Mouse (Mus musculus) heart, embryonic 14.5 days (tissue): ENCODE measurements around the gene Ccdc149. TPM values are rescaled to one million over a fixed set of nuclear protein-coding genes. Genes with fewer than 3 reads are reported as not detected.

Experiments used
- ATAC-seq: fragments of 200-750 bp; cut with Nextera tagmentation; 2 replicates; pipeline ENCODE4 v1.8.0; 2017; ENCODE audit warnings: low read depth, moderate TSS enrichment; ENCODE audit not compliant: insufficient number of reproducible peaks, insufficient read depth, low FRiP score
- H3K27ac ChIP-seq, 2 experiments: fragments of 200-500 bp in 1 of 2; fragments of 300-500 bp in 1 of 2; sonication (generic) in 1 of 2; replicated peaks in 1 of 2; 2 replicates each; pipeline ENCODE4 v1.5.1; 2012 to 2014; ENCODE audit warnings: low read depth in 2 of 2, low read length in 2 of 2, control low read depth in 1 of 2, mild to moderate bottlenecking in 1 of 2, mixed read lengths in 1 of 2; ENCODE audit not compliant: control insufficient read depth in 1 of 2, insufficient read depth in 1 of 2
- H3K27me3 ChIP-seq: fragments of 300-500 bp; sonication (generic); 2 replicates; pipeline ENCODE4 v1.6.1; 2014; ENCODE audit warnings: mild to moderate bottlenecking, low read length, control low read depth; ENCODE audit not compliant: control insufficient read depth, insufficient read depth
- H3K36me3 ChIP-seq: fragments of 300-500 bp; sonication (generic); 2 replicates; pipeline ENCODE4 v1.6.1; 2014; ENCODE audit warnings: mild to moderate bottlenecking, control low read depth, low read length, mixed read lengths; ENCODE audit not compliant: control insufficient read depth, insufficient read depth
- H3K4me1 ChIP-seq, 2 experiments: fragments of 200-500 bp in 1 of 2; fragments of 300-500 bp in 1 of 2; sonication (generic) in 1 of 2; 2 replicates each; pipeline ENCODE4 v1.6.1; 2012 to 2014; ENCODE audit warnings: low read length in 2 of 2, control low read depth in 1 of 2, mixed read lengths in 1 of 2; ENCODE audit not compliant: control insufficient read depth in 2 of 2, insufficient read depth in 2 of 2
- H3K4me2 ChIP-seq: fragments of 300-500 bp; sonication (generic); 2 replicates; pipeline ENCODE4 v1.6.1; 2014; ENCODE audit warnings: mild to moderate bottlenecking, low read length
- H3K4me3 ChIP-seq, 2 experiments: fragments of 200-500 bp in 1 of 2; fragments of 300-500 bp in 1 of 2; sonication (generic) in 1 of 2; 2 replicates each; pipeline ENCODE4 v1.5.1; 2012 to 2014; ENCODE audit warnings: low read length in 2 of 2, mild to moderate bottlenecking in 2 of 2, control low read depth in 1 of 2, low read depth in 1 of 2, moderate library complexity in 1 of 2; ENCODE audit not compliant: control insufficient read depth in 1 of 2, insufficient read depth in 1 of 2
- H3K9ac ChIP-seq: fragments of 300-500 bp; sonication (generic); 2 replicates; pipeline ENCODE4 v1.6.1; 2014; ENCODE audit warnings: mild to moderate bottlenecking, low read length
- H3K9me3 ChIP-seq: fragments of 300-500 bp; sonication (generic); 2 replicates; pipeline ENCODE4 v1.6.1; 2016; ENCODE audit warnings: low read length, control low read depth; ENCODE audit not compliant: control insufficient read depth
- WGBS: fragments of 180-500 bp; shearing (Covaris S2); extraction: QIAGEN DNeasy Blood & Tissue Kit; methylation state at CpG from one replicate; pipeline ENCODE4 v1.1.7; 2014; 5-methylcytosine and 5-hydroxymethylcytosine counted together
- polyA plus RNA-seq: library from polyadenylated mRNA; unstranded; fragments of >200 nt; fragmentation: Nextera tagmentation; extraction: Ambion mirVana; gene quantifications from 2 replicates; pipeline ENCODE4 v1.2.1, GENCODE M21; 2014

Gene Ccdc149
- polyA plus RNA-seq, 1 experiment from 2014 or later, result 2.4 TPM

DNA sequence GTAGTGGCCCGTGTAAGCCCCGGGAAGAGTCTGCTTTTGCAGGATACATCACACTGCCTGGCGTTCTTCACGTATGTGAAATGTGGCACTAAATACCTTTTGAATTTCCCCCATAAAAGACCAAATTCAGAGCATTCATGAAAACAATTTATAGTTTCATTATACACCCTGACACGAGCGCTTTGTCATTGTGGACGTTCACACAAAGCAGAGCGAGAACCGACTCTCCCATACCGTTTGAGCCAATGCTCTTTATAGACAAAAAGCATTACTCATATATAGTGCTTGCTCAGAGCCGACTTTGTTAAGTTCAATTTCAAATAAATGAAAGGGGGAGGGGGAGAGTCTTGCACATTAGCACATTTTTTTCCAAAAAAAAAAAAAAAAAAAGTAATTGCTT lies 31.0 kb downstream of the Ccdc149 start:
- no peaks in the 10 kb centered on the region for H3K27me3 ChIP-seq
- H3K36me3 ChIP-seq, result no peaks in the 10 kb centered on the region
- ATAC-seq, result no peak
- H3K4me1 ChIP-seq, result no peaks in the 10 kb centered on the region
- WGBS, result 89% methylated on average over 11 of the region's 11 CpGs
- no peak overlapping the region for H3K4me2 ChIP-seq
- H3K4me3 ChIP-seq, result no peak overlapping the region
- H3K9me3 ChIP-seq, result peaks cover 3% of the 10 kb centered on the region; the same call in 1 of the 2 replicates
- no peak overlapping the region for H3K27ac ChIP-seq
- no peak overlapping the region for H3K9ac ChIP-seq

DNA sequence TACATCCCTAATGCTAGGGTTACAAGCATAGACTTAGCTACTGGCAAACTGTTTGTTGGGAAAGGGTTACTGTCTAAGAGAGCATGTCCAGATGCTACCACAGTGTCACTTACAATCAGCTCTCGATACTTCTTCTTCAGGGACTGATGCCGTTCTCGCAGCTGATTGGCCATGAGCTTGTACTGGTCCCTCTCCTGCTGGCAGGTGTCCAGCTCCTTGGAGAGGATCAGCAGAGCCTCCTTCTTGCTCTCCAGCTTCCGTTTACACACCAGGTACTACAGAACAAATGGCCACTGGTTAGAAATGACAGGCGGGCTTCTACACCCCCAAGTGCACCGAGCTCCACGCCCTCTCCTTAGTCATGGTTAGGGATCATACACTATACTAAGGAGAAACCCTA lies 32.4 kb downstream of the Ccdc149 start:
- Histone ChIP-seq H3K36me3 (no peaks in the 10 kb centered on the region), H3K27ac (no peak overlapping the region), H3K4me2 (no peak overlapping the region), H3K4me1 (no peaks in the 10 kb centered on the region), H3K4me3 (no peak overlapping the region), H3K9ac (no peak overlapping the region), H3K9me3 (peaks cover 3% of the 10 kb centered on the region; the same call in 1 of the 2 replicates), H3K27me3 (no peaks in the 10 kb centered on the region)
- ATAC-seq, result no peak
- 70% methylated on average over 7 of the region's 7 CpGs for WGBS

DNA sequence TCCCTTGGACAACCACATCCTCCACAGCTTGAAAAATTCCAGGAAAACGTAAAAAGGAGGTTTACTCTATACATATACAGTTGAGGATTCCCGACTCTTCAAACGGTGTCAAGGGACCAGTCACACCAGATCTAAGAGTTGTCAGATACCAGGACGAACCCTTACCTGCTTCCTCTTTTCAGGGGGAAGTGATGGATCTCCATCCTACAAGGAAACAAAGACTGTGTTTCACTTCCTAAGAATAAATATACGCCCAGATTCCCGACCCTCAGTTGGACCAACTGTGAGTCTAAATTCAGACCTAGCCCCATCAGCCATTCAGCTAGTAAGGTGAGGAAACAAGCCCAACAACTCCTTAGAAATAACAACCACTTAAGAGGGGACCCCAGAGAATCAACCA lies 35.8 kb downstream of the Ccdc149 start:
- Histone ChIP-seq H3K4me3 (no peak overlapping the region), H3K36me3 (no peaks in the 10 kb centered on the region), H3K9ac (no peak overlapping the region), H3K27me3 (no peaks in the 10 kb centered on the region), H3K27ac (no peak overlapping the region), H3K4me2 (no peak overlapping the region), H3K9me3 (no peaks in the 10 kb centered on the region), H3K4me1 (no peaks in the 10 kb centered on the region)
- ATAC-seq, result no peak
- 76% methylated on average over 6 of the region's 6 CpGs for WGBS

DNA sequence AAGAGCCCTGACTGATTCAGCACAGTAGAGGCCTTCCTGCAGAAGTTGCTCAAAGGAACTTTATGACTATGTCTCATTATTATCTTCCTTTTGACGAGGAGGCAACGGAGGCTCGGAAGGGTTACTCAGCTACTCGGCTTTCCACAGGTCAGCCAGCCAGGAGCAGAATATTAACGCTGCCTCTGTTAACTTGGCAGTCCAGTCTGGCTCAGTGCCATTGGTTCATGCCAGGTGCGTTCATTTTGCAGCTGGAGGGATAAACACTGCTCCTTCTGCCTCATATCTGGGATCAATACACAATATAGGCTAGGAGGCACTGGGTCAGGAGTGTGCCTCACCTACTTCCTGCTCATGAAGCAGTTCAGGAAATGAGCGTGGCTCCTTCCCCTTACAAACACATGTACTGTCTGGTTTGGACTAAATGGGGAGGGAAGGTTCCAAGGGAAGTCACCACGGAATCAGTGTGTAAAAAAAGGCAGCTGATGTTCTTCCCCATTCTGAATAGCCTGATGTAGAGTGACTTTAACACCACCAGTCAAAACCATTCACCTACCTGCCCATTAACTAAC lies 40.0 kb downstream of the Ccdc149 start:
- H3K9me3 ChIP-seq, result no peaks in the 10 kb centered on the region
- H3K4me2 ChIP-seq, result no peak overlapping the region
- H3K36me3 ChIP-seq, result no peaks in the 10 kb centered on the region
- WGBS, result 57% methylated on average over 8 of the region's 8 CpGs
- no peaks in the 10 kb centered on the region for H3K4me1 ChIP-seq
- H3K27me3 ChIP-seq, result no peaks in the 10 kb centered on the region
- no peak for ATAC-seq
- H3K27ac ChIP-seq, result no peak overlapping the region
- H3K9ac ChIP-seq, result no peak overlapping the region
- H3K4me3 ChIP-seq, result no peak overlapping the region

DNA sequence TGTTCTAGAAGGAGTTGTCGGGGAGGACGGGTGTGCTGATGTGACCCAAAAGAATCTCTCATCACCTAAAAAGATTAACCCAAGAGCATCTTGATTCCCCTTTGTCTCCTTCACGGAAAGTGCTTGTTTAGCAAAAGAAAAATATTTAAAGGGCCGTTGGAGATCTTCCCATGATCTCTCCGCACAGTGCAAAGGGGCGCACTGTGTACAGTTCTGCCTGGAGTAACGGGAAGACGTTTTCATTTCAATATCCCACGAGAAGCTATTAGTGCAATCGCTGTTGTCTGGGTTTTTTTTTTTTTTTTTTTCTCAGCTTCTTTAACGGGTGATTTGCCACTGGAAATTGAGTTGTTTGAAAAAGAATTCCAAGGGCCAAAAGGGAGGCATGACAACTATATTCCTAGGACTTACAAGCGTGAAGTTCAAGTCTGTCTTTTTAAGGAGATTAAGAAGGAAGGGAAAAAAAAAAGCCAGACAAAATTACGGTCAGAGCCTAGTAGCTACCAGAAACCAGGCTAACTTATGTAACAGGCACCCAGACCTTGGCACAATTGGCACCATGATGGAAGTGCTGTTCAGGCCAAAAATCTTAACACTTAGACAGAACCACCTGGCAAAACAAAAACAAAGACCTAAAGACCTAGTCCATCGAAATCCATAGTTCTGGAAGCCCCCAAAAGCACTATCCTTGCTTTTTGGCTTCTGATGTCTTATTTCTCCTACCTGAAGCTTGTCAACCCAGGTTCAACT lies 41.4 kb downstream of the Ccdc149 start:
- Histone ChIP-seq H3K27me3 (no peaks in the 10 kb centered on the region), H3K9me3 (no peaks in the 10 kb centered on the region), H3K4me2 (no peak overlapping the region), H3K9ac (no peak overlapping the region), H3K27ac (no peak overlapping the region), H3K36me3 (no peaks in the 10 kb centered on the region), H3K4me1 (no peaks in the 10 kb centered on the region), H3K4me3 (no peak overlapping the region)
- no peak for ATAC-seq
- 69% methylated on average over 14 of the region's 14 CpGs for WGBS

DNA sequence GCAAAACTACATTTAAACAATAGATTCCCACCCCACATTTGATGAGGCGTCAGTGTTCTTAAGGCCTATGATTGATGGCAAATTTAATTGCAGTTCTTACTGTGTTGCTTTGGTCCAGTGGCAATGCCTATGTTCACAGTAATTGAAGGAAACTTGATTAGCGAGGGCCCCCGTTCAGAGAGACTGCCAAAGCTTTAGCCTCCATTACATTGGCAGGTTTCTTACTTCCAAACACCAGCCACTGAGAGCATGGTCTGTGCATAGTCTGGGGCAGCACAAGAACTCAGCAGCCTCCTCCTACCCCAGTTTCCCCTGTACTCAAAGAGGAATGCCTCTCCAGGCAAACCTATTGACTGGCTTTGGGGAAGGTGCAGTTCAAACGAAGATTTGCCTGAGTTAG lies 42.7 kb downstream of the Ccdc149 start:
- 58% methylated on average over 4 of the region's 4 CpGs for WGBS
- Histone ChIP-seq H3K4me3 (no peak overlapping the region), H3K4me2 (no peak overlapping the region), H3K4me1 (no peaks in the 10 kb centered on the region), H3K27ac (no peak overlapping the region), H3K36me3 (no peaks in the 10 kb centered on the region), H3K27me3 (no peaks in the 10 kb centered on the region), H3K9me3 (no peaks in the 10 kb centered on the region), H3K9ac (no peak overlapping the region)
- ATAC-seq, result no peak

DNA sequence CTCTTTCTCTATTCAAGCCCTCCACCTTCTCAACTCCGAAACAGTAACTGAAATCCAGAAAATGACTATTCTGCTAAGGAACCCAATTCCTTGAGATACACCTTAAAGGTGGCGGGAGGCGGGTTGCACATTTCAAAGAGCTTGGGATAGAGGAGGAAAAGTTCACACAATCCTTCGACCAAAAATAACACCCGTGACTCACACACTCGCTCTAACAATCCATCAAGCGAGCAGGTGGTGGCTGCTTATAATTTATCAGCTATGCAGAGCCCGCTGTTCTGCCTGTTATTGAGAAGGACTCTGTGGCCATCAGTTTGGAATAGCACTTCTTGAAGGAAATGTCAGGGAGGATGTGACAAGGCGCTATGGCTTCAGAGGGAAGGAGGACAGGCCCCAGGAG lies 45.5 kb downstream of the Ccdc149 start:
- no peaks in the 10 kb centered on the region for H3K27me3 ChIP-seq
- H3K27ac ChIP-seq, result no peak overlapping the region
- H3K4me2 ChIP-seq, result no peak overlapping the region
- WGBS, result 76% methylated on average over 9 of the region's 9 CpGs
- no peak overlapping the region for H3K4me3 ChIP-seq
- no peaks in the 10 kb centered on the region for H3K36me3 ChIP-seq
- ATAC-seq, result no peak
- H3K4me1 ChIP-seq, result no peaks in the 10 kb centered on the region
- H3K9me3 ChIP-seq, result no peaks in the 10 kb centered on the region
- H3K9ac ChIP-seq, result no peak overlapping the region

DNA sequence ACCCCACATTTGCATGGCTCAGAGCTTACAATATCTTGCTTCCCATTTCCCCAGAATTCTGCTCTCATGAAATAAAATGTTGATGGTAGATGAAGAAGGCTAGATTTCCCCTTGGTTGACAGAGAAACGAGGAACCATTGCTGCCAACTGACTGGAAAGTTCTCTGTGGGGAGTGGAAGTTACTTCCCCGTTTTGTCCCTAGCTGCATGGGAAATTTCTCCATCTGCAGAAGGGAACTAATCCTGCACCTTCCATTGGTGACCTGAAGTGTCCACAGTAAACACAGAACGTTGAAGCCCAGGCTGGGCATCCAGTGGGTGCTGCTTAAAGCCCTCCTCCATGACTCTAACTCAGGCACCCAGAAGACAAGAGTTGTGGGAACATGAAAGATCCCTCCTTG lies 47.4 kb downstream of the Ccdc149 start:
- Histone ChIP-seq H3K27ac (no peak overlapping the region), H3K9me3 (no peaks in the 10 kb centered on the region), H3K4me1 (no peaks in the 10 kb centered on the region), H3K9ac (no peak overlapping the region), H3K36me3 (no peaks in the 10 kb centered on the region), H3K4me2 (no peak overlapping the region), H3K27me3 (no peaks in the 10 kb centered on the region), H3K4me3 (no peak overlapping the region)
- WGBS, result 70% methylated on average over 3 of the region's 3 CpGs
- no peak for ATAC-seq
